Mouse (Mus musculus) retina, adult 2 months (tissue): ENCODE results near the gene Diaph3.

Experiments used
- DNase-seq: peaks from one replicate; pipeline ENCODE4 v3.0.0-alpha.2; 2012; ENCODE audit warnings: low read depth, low spot score

The Diaph3 gene

DNA sequence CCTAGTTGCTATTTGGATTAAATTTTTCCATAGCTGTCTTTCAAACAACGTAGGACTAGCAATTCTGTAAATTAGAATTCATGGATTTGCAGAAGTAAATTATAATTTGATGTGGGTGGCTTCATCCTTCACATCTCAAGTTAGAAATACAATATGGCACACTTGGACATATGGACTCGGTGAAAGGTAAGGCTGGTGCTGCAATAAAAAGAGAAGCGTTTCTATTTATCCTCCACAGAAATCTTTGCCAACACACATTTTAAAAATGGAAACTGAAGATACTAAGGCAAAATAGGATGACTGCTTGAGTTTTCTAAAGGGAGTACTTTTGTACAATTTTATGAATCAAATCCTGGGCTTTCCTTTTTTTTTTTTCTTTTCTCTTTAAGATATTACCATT is 480.5 kb downstream of the Diaph3 start:
- no peak for DNase-seq

DNA sequence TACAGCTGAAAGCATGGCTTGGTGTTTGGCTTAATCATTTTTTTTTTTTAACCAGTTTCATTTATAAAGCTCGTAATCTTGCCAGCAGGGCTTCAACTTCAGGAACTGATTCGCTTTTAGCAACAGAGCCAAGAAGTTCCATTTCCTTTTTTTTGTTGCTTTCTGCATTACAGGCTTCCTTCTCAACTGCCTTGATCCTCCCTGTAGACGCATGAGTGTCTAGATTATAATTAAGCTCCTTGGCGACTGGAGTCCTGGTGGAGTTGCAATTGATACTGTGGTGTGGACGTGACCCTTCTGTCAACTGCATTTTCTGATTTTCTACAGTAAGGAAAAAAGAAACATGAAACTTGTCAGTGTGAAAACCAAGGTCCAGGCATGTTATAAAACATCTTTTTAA is 484.8 kb downstream of the Diaph3 start:
- DNase-seq: no peak

DNA sequence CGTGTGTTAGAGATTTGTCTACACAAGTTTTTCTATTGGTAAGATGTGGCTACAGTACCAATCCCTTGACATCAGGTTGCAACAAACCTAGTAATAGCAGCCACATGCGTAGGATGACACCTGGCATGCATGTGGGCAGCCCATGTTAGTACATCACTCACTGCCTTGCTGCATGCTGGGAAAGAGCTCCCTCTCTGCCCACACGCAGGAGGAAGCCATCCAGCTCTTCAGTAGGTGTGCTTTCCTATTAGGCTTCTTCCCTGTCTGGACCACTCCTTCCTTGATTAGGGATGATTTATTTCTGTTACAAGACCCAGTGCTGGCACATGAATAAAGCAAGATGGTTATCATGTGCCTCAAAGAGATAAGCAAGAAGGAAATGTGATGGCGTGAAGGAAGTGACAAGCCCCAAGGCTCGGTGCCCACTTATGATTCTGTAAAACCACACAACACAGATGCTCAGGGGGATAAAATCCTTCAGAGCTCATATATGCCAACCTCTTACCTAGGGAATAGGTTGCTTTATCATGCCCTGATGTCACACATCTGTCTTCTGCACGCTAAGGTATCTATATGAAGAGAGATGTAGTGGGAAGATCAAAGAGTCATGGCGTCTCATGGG is 494.4 kb downstream of the Diaph3 start:
- DNase-seq: no peak

- DNase-seq: no peak
Observed at GRCm38 (mm10) chr14:86642831-86643241, 498.2 kb downstream of the Diaph3 start.

DNA sequence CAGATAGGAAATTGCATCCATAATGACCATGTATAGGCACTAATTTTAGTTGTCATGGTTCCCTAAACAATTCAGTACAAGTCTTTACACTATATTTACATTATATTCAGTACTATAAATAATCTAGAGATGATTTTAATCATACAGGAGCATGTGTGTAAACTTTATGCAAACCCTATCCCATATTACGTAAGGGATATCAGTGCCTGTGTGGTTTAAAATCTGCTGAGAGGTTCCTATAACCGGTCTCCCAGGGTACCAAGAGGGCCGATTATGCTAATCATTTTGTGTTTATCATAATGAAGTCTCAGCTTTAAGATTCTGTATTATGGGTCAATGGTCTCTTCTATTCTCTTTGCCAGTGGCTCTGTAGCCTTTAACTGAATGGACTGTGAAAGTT is 499.2 kb downstream of the Diaph3 start:
- DNase-seq: no peak

DNA sequence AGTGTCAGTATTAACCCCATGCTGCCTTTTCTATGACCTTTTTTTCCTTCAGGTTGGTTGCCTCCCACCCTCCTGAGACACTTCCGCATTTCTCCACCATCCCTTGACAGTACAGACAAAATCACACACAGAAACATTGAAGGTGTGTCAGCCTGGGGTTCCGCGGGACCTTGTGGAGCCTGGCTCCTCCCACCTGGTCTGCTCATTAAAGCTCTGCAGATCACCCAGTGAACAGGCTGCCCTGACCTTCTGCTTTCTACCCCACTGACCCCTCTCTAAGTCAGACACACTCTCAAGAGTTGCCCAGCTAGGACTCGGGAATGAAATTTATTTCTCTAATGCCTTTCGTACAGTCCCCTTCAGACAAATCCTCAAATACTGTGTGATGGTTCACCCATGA is 500.9 kb downstream of the Diaph3 start:
- DNase-seq: no peak

DNA sequence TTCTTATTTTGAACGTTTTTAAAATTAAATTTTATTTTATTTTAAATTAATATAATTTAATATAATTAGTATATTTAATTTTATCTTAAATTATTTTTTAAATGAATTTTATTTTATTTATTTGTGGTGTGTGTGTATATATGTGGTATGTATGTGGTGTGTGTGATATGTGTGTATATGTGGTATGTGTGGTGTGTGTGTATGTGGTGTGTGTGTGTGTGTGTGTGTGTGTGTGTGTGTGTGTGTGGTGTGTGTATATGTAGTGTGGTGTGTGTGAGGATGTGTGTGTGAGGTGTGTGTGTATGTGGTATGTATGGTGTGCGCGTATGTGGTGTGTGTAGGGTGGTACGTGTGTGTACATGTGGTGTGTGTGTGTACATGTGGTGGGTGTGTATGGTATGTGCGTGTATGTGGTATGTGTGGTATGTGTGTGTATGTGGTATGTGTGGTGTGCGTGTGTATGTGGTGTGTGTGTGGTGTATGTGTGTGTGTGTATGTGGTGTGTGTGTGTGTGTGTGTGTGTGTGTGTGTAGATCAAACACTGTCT is 505.4 kb downstream of the Diaph3 start:
- no peak for DNase-seq

GRCm38 (mm10) chr14:86635052-86635451 is 506.0 kb downstream of the Diaph3 start:
- no peak for DNase-seq

DNA sequence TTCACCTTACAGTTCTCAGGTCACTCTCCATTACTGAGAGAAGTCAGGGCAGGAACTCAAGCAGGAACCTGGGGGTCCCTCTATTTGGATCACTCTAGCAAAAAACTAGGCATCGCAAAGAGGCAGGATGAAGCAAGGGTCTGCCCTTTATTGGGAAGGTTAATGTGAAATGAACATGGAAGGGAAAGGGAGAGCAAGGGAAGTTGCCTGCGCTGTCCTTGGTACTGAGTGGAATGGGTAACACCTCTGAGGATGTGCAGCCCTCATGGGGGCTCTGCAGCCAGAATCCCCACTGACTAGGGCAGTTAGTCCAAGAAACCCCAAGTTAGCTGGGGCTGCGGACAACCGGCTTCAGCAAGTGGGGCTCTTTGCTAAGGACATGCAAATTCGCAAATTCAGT is 507.2 kb downstream of the Diaph3 start:
- no peak for DNase-seq

DNA sequence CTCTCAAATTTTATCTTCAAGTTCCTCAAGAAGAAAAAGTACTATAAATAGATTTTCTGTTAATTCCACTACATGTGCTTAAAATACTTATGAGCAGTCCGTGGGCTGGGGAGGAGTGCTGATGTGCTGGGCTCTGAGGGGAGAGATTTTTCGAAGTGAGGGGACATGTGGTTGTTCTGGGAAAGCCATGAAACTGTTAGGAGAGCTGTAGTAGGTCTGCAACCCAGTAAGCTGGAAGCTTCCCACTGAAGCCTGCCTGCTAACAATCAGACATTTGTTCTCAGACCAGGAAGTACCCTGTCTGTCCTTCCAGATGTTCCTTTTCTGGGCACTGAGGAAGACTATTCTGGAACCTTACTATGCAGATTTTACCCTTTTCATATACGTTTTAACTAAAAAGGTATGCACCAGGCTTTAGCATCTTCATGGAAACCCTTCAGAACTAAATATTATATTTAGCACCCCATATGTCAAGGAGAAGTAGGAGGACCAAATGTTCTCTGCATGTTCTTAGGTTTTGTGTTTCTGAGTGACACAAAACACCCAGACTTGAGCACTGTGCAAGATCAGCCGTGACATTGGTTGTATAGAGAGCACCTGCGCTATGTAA is 516.1 kb downstream of the Diaph3 start:
- no peak for DNase-seq

DNA sequence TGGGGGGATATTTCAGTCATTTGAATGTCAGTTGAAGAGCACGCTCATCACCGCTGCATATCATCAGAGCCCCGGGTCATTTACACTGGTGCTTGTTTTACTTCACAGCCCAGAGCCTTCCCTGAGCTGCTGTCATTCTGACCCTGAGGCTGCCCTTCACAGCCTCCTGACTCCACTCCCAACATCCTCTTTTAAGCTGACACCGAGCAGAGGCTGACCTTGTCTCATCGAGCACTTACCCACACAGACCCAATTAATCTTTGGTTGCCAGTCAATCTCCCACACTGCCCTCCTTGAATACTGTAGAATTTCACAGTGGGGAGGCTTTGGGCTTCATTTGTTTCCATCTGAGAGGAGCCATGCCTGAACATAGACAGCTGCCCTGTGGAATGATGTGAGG is 521.4 kb downstream of the Diaph3 start:
- DNase-seq: no peak
